17 mouse cellular contexts compared by ENCODE assay signal in genomic region chr10:23127947-23128346, GRCm38 (mm10).
"Had no signal": no experiment of that assay in that cellular context is flagged by ENCODE, and none has a peak within 500 bp of the region (broad histone marks: within the 10 kb centered on the region; RNA-seq: fewer than 3 reads in every experiment).

No protein-coding gene starts in this region.

- H3K36me3 ChIP-seq: liver, embryonic 13.5 days; liver, embryonic 15.5 days; midbrain, embryonic 13.5 days; midbrain, embryonic 15.5 days; neural tube, embryonic 12.5 days; stomach, embryonic 15.5 days had no signal

- DNase-seq: liver, embryonic 13.5 days; liver, postnatal 0 days; lung, postnatal 14 days; lung, postnatal 36 days; right cerebral cortex, postnatal 14 days; thymus, adult 2 months; thymus, postnatal 25 days; thymus, postnatal 4 days had no signal

- ATAC-seq: liver, postnatal 0 days; midbrain, embryonic 13.5 days; midbrain, embryonic 15.5 days had no signal

- H3K9ac ChIP-seq: liver, embryonic 13.5 days; liver, embryonic 15.5 days; liver, postnatal 0 days; midbrain, embryonic 13.5 days; midbrain, embryonic 15.5 days; neural tube, embryonic 12.5 days; stomach, embryonic 15.5 days had no signal

- H3K27ac ChIP-seq: liver, embryonic 13.5 days; liver, embryonic 15.5 days; macrophage; midbrain, embryonic 13.5 days; midbrain, embryonic 15.5 days; neural tube, embryonic 12.5 days; stomach, embryonic 15.5 days; stomach, postnatal 0 days had no signal

- H3K4me2 ChIP-seq: liver, embryonic 13.5 days; liver, embryonic 15.5 days; midbrain, embryonic 11.5 days; midbrain, embryonic 13.5 days; midbrain, embryonic 15.5 days; neural tube, embryonic 12.5 days; stomach, embryonic 15.5 days had no signal

- H3K4me1 ChIP-seq: liver, embryonic 13.5 days; liver, embryonic 15.5 days; megakaryocyte, embryonic 14.5 days; midbrain, embryonic 15.5 days; neural tube, embryonic 12.5 days; stomach, embryonic 15.5 days had no signal

- H3K4me3 ChIP-seq: liver, embryonic 13.5 days; liver, embryonic 15.5 days; megakaryocyte, embryonic 14.5 days; midbrain, embryonic 13.5 days; midbrain, embryonic 15.5 days; neural tube, embryonic 12.5 days; stomach, embryonic 15.5 days had no signal

- H3K27me3 ChIP-seq: liver, embryonic 13.5 days; liver, embryonic 15.5 days; megakaryocyte, embryonic 14.5 days; midbrain, embryonic 13.5 days; midbrain, embryonic 15.5 days; neural tube, embryonic 12.5 days; stomach, embryonic 15.5 days had no signal

- H3K9me3 ChIP-seq: liver, embryonic 13.5 days; liver, embryonic 15.5 days; midbrain, embryonic 13.5 days; midbrain, embryonic 15.5 days; neural tube, embryonic 12.5 days; stomach, embryonic 15.5 days had no signal
